Mouse (Mus musculus): Measurements from ENCODE around the gene Hivep3. TPM values are rescaled to one million over a fixed set of nuclear protein-coding genes. Genes with fewer than 3 reads are reported as not detected.

Gene Hivep3
- polyA plus RNA-seq, 1 experiment: 5.8 TPM

DNA sequence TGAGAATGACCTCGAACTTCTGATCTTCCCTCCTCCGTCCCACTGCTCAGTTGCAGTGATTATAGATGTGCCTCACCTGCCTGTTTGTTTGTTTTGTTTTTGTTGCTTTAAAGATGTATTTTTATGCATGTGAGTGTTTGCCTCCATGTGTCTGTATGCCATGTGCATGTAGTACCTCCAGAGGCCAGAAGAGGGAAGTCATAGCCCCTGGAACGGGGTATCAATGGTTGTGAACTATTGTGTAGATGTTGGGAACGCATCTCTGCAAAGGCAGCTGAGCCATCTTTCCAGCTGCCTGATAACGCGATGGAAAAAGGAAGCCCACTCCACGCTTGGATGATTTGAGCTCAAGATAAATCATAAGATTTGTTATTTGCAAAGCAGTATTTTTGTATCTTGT, 183.9 kb downstream of the Hivep3 start:
- WGBS: 79% methylated on average over 7 of the region's 7 CpGs
- peak; percentile 41 for DNase-seq
- no peaks in the 10 kb centered on the region for H3K27me3 ChIP-seq (replicated peaks; ENCODE audit: control insufficient read depth, insufficient read depth, low read length)
- H3K27ac ChIP-seq (ENCODE audit: insufficient read depth, low read depth, low read length): no peak overlapping the region
- TF ChIP-seq CTCF (conservative IDR thresholded peaks at IDR 0.05; ENCODE audit: insufficient read depth, insufficient read length, low read depth, low read length) (peak; percentile 53), POLR2A (IDR thresholded peaks at IDR 0.05; ENCODE audit: low read depth, low read length) (no peak)
- no peaks in the 10 kb centered on the region for H3K36me3 ChIP-seq (ENCODE audit: control insufficient read depth, insufficient read depth, low read length)
- H3K4me1 ChIP-seq (ENCODE audit: control insufficient read depth, insufficient read depth, low read length): no peaks in the 10 kb centered on the region
- H3K4me3 ChIP-seq (ENCODE audit: insufficient read depth, low read depth, low read length): no peak overlapping the region

DNA sequence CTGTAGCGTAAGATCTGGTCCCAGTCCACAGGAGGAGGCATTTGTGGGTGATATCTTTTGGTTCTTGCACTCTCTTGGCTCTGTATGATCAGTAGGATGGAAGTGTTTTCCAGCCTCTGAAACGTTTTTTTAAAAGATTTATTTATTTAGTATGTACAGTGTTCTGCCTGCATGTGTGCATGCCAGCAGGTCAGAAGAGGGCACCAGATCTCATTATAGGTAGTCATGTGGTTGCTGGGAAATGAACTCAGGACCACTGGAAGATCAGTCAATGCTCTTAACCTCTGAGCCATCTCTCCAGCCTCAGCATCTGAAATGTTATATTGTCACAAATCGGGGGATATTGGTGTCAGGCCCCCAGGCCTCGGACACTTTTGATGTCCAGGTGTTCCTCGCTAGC, 185.8 kb downstream of the Hivep3 start:
- TF ChIP-seq POLR2A (IDR thresholded peaks at IDR 0.05; ENCODE audit: low read depth, low read length) (no peak), CTCF (conservative IDR thresholded peaks at IDR 0.05; ENCODE audit: insufficient read depth, insufficient read length, low read depth, low read length) (no peak)
- Histone ChIP-seq H3K4me3 (ENCODE audit: insufficient read depth, low read depth, low read length) (no peak overlapping the region), H3K36me3 (ENCODE audit: control insufficient read depth, insufficient read depth, low read length) (no peaks in the 10 kb centered on the region), H3K27me3 (replicated peaks; ENCODE audit: control insufficient read depth, insufficient read depth, low read length) (no peaks in the 10 kb centered on the region), H3K27ac (ENCODE audit: insufficient read depth, low read depth, low read length) (no peak overlapping the region), H3K4me1 (ENCODE audit: control insufficient read depth, insufficient read depth, low read length) (no peaks in the 10 kb centered on the region)
- WGBS: 72% methylated on average over 5 of the region's 5 CpGs
- DNase-seq: no peak

GRCm38 (mm10) chr4:119921022-119921717, 187.6 kb downstream of the Hivep3 start:
- Histone ChIP-seq H3K36me3 (ENCODE audit: control insufficient read depth, insufficient read depth, low read length) (no peaks in the 10 kb centered on the region), H3K27ac (ENCODE audit: insufficient read depth, low read depth, low read length) (no peak overlapping the region), H3K4me3 (ENCODE audit: insufficient read depth, low read depth, low read length) (no peak overlapping the region), H3K4me1 (ENCODE audit: control insufficient read depth, insufficient read depth, low read length) (no peaks in the 10 kb centered on the region), H3K27me3 (replicated peaks; ENCODE audit: control insufficient read depth, insufficient read depth, low read length) (no peaks in the 10 kb centered on the region)
- WGBS: 91% methylated on average over 12 of the region's 12 CpGs
- no peak for TF ChIP-seq CTCF (conservative IDR thresholded peaks at IDR 0.05; ENCODE audit: insufficient read depth, insufficient read length, low read depth, low read length)
- no peak for TF ChIP-seq POLR2A (IDR thresholded peaks at IDR 0.05; ENCODE audit: low read depth, low read length)
- DNase-seq: no peak

- Histone ChIP-seq H3K4me1 (ENCODE audit: control insufficient read depth, insufficient read depth, low read length) (no peaks in the 10 kb centered on the region), H3K4me3 (ENCODE audit: insufficient read depth, low read depth, low read length) (no peak overlapping the region), H3K27me3 (replicated peaks; ENCODE audit: control insufficient read depth, insufficient read depth, low read length) (no peaks in the 10 kb centered on the region), H3K27ac (ENCODE audit: insufficient read depth, low read depth, low read length) (no peak overlapping the region), H3K36me3 (ENCODE audit: control insufficient read depth, insufficient read depth, low read length) (no peaks in the 10 kb centered on the region)
- 88% methylated on average over 8 of the region's 8 CpGs for WGBS
- no peak for DNase-seq
- TF ChIP-seq CTCF (conservative IDR thresholded peaks at IDR 0.05; ENCODE audit: insufficient read depth, insufficient read length, low read depth, low read length) (no peak), POLR2A (IDR thresholded peaks at IDR 0.05; ENCODE audit: low read depth, low read length) (no peak)
These were observed 188.2 kb downstream of the Hivep3 start for GRCm38 (mm10) chr4:119921723-119922266.

- Histone ChIP-seq H3K27ac (ENCODE audit: insufficient read depth, low read depth, low read length) (no peak overlapping the region), H3K4me3 (ENCODE audit: insufficient read depth, low read depth, low read length) (no peak overlapping the region), H3K4me1 (ENCODE audit: control insufficient read depth, insufficient read depth, low read length) (no peaks in the 10 kb centered on the region), H3K36me3 (ENCODE audit: control insufficient read depth, insufficient read depth, low read length) (no peaks in the 10 kb centered on the region), H3K27me3 (replicated peaks; ENCODE audit: control insufficient read depth, insufficient read depth, low read length) (no peaks in the 10 kb centered on the region)
- WGBS: 89% methylated on average over 8 of the region's 8 CpGs
- no peak for DNase-seq
- no peak for TF ChIP-seq CTCF (conservative IDR thresholded peaks at IDR 0.05; ENCODE audit: insufficient read depth, insufficient read length, low read depth, low read length)
- TF ChIP-seq POLR2A (IDR thresholded peaks at IDR 0.05; ENCODE audit: low read depth, low read length): no peak
These were observed 189.4 kb downstream of the Hivep3 start for GRCm38 (mm10) chr4:119922945-119923344.

- H3K36me3 ChIP-seq (ENCODE audit: control insufficient read depth, insufficient read depth, low read length): no peaks in the 10 kb centered on the region
- H3K27ac ChIP-seq (ENCODE audit: insufficient read depth, low read depth, low read length): no peak overlapping the region
- H3K27me3 ChIP-seq (replicated peaks; ENCODE audit: control insufficient read depth, insufficient read depth, low read length): no peaks in the 10 kb centered on the region
- 81% methylated on average over 3 of the region's 3 CpGs for WGBS
- TF ChIP-seq POLR2A (IDR thresholded peaks at IDR 0.05; ENCODE audit: low read depth, low read length): no peak
- 0 out of 2 replicates have a peak, but pooled peaks have one; percentile 2 for TF ChIP-seq CTCF (conservative IDR thresholded peaks at IDR 0.05; ENCODE audit: insufficient read depth, insufficient read length, low read depth, low read length)
- no peaks in the 10 kb centered on the region for H3K4me1 ChIP-seq (ENCODE audit: control insufficient read depth, insufficient read depth, low read length)
- H3K4me3 ChIP-seq (ENCODE audit: insufficient read depth, low read depth, low read length): no peak overlapping the region
- no peak for DNase-seq
These were observed 189.8 kb downstream of the Hivep3 start for GRCm38 (mm10) chr4:119923410-119923809.

DNA sequence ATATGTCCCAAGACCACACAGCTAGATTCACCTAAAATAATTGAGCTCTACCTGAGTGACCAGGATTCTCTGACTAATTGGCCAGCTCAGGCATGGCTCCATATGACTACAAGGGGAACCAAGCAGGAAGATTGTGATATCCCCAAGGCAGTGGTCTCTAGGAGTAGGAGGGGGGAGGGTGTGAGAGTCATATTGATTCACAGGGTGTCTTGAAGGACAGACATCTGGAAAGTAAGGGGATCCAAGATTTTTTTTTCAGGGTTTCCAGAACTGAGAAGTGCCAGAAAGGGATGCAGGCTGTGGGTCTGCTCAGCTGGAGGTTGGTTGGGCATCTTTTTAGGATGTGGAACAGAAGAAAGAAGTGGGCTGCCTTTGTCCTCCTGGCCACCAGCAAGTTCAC, 191.5 kb downstream of the Hivep3 start:
- no peak for DNase-seq
- TF ChIP-seq CTCF (conservative IDR thresholded peaks at IDR 0.05; ENCODE audit: insufficient read depth, insufficient read length, low read depth, low read length): no peak
- TF ChIP-seq POLR2A (IDR thresholded peaks at IDR 0.05; ENCODE audit: low read depth, low read length): no peak
- no peaks in the 10 kb centered on the region for H3K36me3 ChIP-seq (ENCODE audit: control insufficient read depth, insufficient read depth, low read length)
- no peak overlapping the region for H3K27ac ChIP-seq (ENCODE audit: insufficient read depth, low read depth, low read length)
- H3K4me3 ChIP-seq (ENCODE audit: insufficient read depth, low read depth, low read length): no peak overlapping the region
- H3K4me1 ChIP-seq (ENCODE audit: control insufficient read depth, insufficient read depth, low read length): no peaks in the 10 kb centered on the region
- H3K27me3 ChIP-seq (replicated peaks; ENCODE audit: control insufficient read depth, insufficient read depth, low read length): no peaks in the 10 kb centered on the region
